Comparison of ENCODE assay signal across 8 mouse cellular contexts in genomic region chr8:91051037-91051436, GRCm38 (mm10). TPM values are rescaled to one million over a fixed set of nuclear protein-coding genes. Genes with fewer than 3 reads are reported as not detected.
DNase-seq lines count a peak whose midpoint lies in the region; ATAC-seq lines count a peak whose summit lies in the region.

No protein-coding gene starts in this region.

- intact Hi-C loops in heart, postnatal 25 days (cut with DNase I): no loop called here

- H3K27me3 ChIP-seq in heart, embryonic 10.5 days (ENCODE audit: insufficient read depth, poor library complexity, severe bottlenecking): no peaks in the 10 kb centered on the region
- no peaks in the 10 kb centered on the region for H3K27me3 ChIP-seq in forebrain, embryonic 16.5 days (replicated peaks; ENCODE audit: control insufficient read depth, insufficient read depth, low read length)

- ATAC-seq in forebrain, embryonic 16.5 days: peak; percentile 64; the same call in 1 of the 2 replicates
- ATAC-seq in megakaryocyte, adult 5-6 weeks (ENCODE audit: poor library complexity, severe bottlenecking): peak; percentile 84

- 50% methylated on average over 8 of the region's 8 CpGs for WGBS in heart, embryonic 10.5 days
- WGBS in forebrain, embryonic 16.5 days: 22% methylated on average over 8 of the region's 8 CpGs

- no peaks in the 10 kb centered on the region for H3K9me3 ChIP-seq in heart, embryonic 10.5 days
- H3K9me3 ChIP-seq in forebrain, embryonic 16.5 days (ENCODE audit: control insufficient read depth, low read length): no peaks in the 10 kb centered on the region

- peaks cover 50% of the 10 kb centered on the region for H3K36me3 ChIP-seq in heart, embryonic 10.5 days
- peaks cover 28% of the 10 kb centered on the region for H3K36me3 ChIP-seq in forebrain, embryonic 16.5 days (ENCODE audit: control insufficient read depth, insufficient read depth)

- no peak overlapping the region for H3K4me3 ChIP-seq in heart, embryonic 10.5 days
- H3K4me3 ChIP-seq in forebrain, embryonic 16.5 days (replicated peaks; ENCODE audit: low read length): no peak overlapping the region

- H3K4me1 ChIP-seq in heart, embryonic 10.5 days: no peaks in the 10 kb centered on the region
- peaks cover 5% of the 10 kb centered on the region for H3K4me1 ChIP-seq in forebrain, embryonic 16.5 days (replicated peaks; ENCODE audit: control insufficient read depth, insufficient read depth, low read length)

- H3K4me2 ChIP-seq in forebrain, embryonic 16.5 days (ENCODE audit: low read length): no peak overlapping the region

- H3K27ac ChIP-seq in heart, embryonic 10.5 days: no peak overlapping the region
- H3K27ac ChIP-seq in forebrain, embryonic 16.5 days (ENCODE audit: low read length): no peak overlapping the region; the same call in 1 of the 2 replicates

- peak; percentile 98 for DNase-seq in heart, adult 11 months
- DNase-seq in heart, embryonic 10.5 days (ENCODE audit: low spot score): no peak
- DNase-seq in adrenal gland, postnatal 25 days: peak; percentile 77
- peak; percentile 28 for DNase-seq in heart, postnatal 25 days (ENCODE audit: low spot score)
- DNase-seq in layer of hippocampus, postnatal 14 days (ENCODE audit: low spot score in 2 of 2): peak; percentile 63 to 73
- peak; percentile 50 to 72 for DNase-seq in spleen, postnatal 4 days (ENCODE audit: low spot score in 2 of 2)

- no peak overlapping the region for H3K9ac ChIP-seq in forebrain, embryonic 16.5 days (replicated peaks; ENCODE audit: low read depth, low read length)

RNA-seq across cellular contexts. Expression of gene Rbl2, which starts 18.8 kb away (rescaled TPM):
- 8.3 and 13.7 TPM in 2 replicates for polyA plus RNA-seq in heart, embryonic 10.5 days (2016; fragmentation: Nextera tagmentation; extraction: Ambion mirVana)
- total RNA-seq in adrenal gland, postnatal 25 days (2021): 47.0 and 55.8 TPM in 2 replicates
- 21.9 and 26.6 TPM in 2 replicates for polyA plus RNA-seq in forebrain, embryonic 16.5 days (2015; fragmentation: Nextera tagmentation; extraction: Ambion mirVana)
- 10 to 100 TPM; 27.2 to 31.4 TPM for total RNA-seq in heart, postnatal 25 days (2021)
- total RNA-seq in layer of hippocampus, postnatal 14 days (2021): 10 to 100 TPM; 32.1 to 34.6 TPM
- 55.9 and 69.4 TPM in 2 replicates for total RNA-seq in megakaryocyte, adult 5-6 weeks (2015)
- total RNA-seq in megakaryocyte, adult 5-6 weeks (2017): 77.5 and 79.8 TPM in 2 replicates
